Mouse (Mus musculus) olfactory bulb, adult 2 months (tissue): Measurements from ENCODE around the gene Sgca.

Experiments used
- CTCF ChIP-seq: fragments of 200-500 bp; IDR thresholded peaks from 2 replicates; pipeline ENCODE4 v1.5.1; 2012; ENCODE audit warnings: low read depth, mild to moderate bottlenecking, low read length, moderate library complexity; ENCODE audit not compliant: insufficient read depth
- POLR2A ChIP-seq: fragments of 200-500 bp; IDR thresholded peaks from 2 replicates; pipeline ENCODE4 v1.6.1; 2012; ENCODE audit warnings: mild to moderate bottlenecking, low read depth, low read length, moderate library complexity; ENCODE audit not compliant: insufficient read depth

- no peak for TF ChIP-seq POLR2A
- TF ChIP-seq CTCF: no peak
Measured at GRCm38 (mm10) chr11:95022237-95022992, 46.3 kb upstream of the Sgca start.
